Mouse (Mus musculus) liver, embryonic 16.5 days (tissue): ENCODE data around the gene Hsdl2. TPM values are rescaled to one million over a fixed set of nuclear protein-coding genes. Genes with fewer than 3 reads are reported as not detected.

Experiments
- ATAC-seq: fragments of 200-750 bp; cut with Nextera tagmentation; 2 replicates; pipeline ENCODE4 v1.8.0; 2017; ENCODE audit warnings: low read depth, mild to moderate bottlenecking, moderate number of reproducible peaks, moderate library complexity
- H3K27ac ChIP-seq: fragments of 300-500 bp; sonication (generic); 2 replicates; pipeline ENCODE4 v1.5.1; 2014; ENCODE audit warnings: mild to moderate bottlenecking, low read length
- H3K27me3 ChIP-seq: fragments of 300-500 bp; sonication (generic); 2 replicates; pipeline ENCODE4 v1.6.1; 2014; ENCODE audit warnings: low read depth, low read length, mixed read lengths; ENCODE audit not compliant: control insufficient read depth, insufficient read depth
- H3K36me3 ChIP-seq: fragments of 300-500 bp; sonication (generic); 2 replicates; pipeline ENCODE4 v1.6.1; 2014; ENCODE audit warnings: mild to moderate bottlenecking; ENCODE audit not compliant: control insufficient read depth, insufficient read depth
- H3K4me1 ChIP-seq: fragments of 300-500 bp; sonication (generic); 2 replicates; pipeline ENCODE4 v1.6.1; 2014; ENCODE audit warnings: low read depth, low read length, mixed read lengths; ENCODE audit not compliant: control insufficient read depth
- H3K4me2 ChIP-seq: fragments of 300-500 bp; sonication (generic); 2 replicates; pipeline ENCODE4 v1.6.1; 2014; ENCODE audit warnings: low read depth, low read length, mixed read lengths
- H3K4me3 ChIP-seq: fragments of 300-500 bp; sonication (generic); 2 replicates; pipeline ENCODE4 v1.5.1; 2014; ENCODE audit warnings: low read depth, mild to moderate bottlenecking, low read length
- H3K9ac ChIP-seq: fragments of 300-500 bp; sonication (generic); 2 replicates; pipeline ENCODE4 v1.6.1; 2014; ENCODE audit warnings: low read depth, low read length
- H3K9me3 ChIP-seq: fragments of 300-500 bp; sonication (generic); replicated peaks from 2 replicates; pipeline ENCODE4 v1.6.1; 2016; ENCODE audit warnings: low read length; ENCODE audit not compliant: control insufficient read depth
- WGBS: fragments of 180-500 bp; shearing (Covaris S2); extraction: QIAGEN DNeasy Blood & Tissue Kit; methylation state at CpG from one replicate; pipeline ENCODE4 v1.1.7; 2014; ENCODE audit not compliant: insufficient replicate concordance; 5-methylcytosine and 5-hydroxymethylcytosine counted together
- polyA plus RNA-seq: library from polyadenylated mRNA; unstranded; fragments of >200 nt; fragmentation: Nextera tagmentation; extraction: Ambion mirVana; gene quantifications from 2 replicates; pipeline ENCODE4 v1.2.1, GENCODE M21; 2015

Hsdl2 gene
- polyA plus RNA-seq, 1 experiment from 2014 or later: 20.9 TPM

GRCm38 (mm10) chr4:59628255-59628654, 46.9 kb downstream of the Hsdl2 start:
- no peaks in the 10 kb centered on the region for H3K9me3 ChIP-seq
- 37% methylated on average over 4 of the region's 4 CpGs for WGBS
- peaks cover 9% of the 10 kb centered on the region for H3K4me1 ChIP-seq
- no peak overlapping the region for H3K4me2 ChIP-seq
- no peak overlapping the region for H3K4me3 ChIP-seq
- no peak for ATAC-seq
- H3K36me3 ChIP-seq: no peaks in the 10 kb centered on the region
- no peak overlapping the region for H3K9ac ChIP-seq
- H3K27me3 ChIP-seq: no peaks in the 10 kb centered on the region
- no peak overlapping the region for H3K27ac ChIP-seq

GRCm38 (mm10) chr4:59629076-59629874, 47.9 kb downstream of the Hsdl2 start:
- Histone ChIP-seq H3K4me1 (peaks cover 9% of the 10 kb centered on the region), H3K27ac (no peak overlapping the region), H3K36me3 (no peaks in the 10 kb centered on the region), H3K9ac (no peak overlapping the region), H3K4me3 (no peak overlapping the region), H3K9me3 (no peaks in the 10 kb centered on the region), H3K27me3 (no peaks in the 10 kb centered on the region), H3K4me2 (no peak overlapping the region)
- 46% methylated on average over 7 of the region's 7 CpGs for WGBS
- no peak for ATAC-seq

DNA sequence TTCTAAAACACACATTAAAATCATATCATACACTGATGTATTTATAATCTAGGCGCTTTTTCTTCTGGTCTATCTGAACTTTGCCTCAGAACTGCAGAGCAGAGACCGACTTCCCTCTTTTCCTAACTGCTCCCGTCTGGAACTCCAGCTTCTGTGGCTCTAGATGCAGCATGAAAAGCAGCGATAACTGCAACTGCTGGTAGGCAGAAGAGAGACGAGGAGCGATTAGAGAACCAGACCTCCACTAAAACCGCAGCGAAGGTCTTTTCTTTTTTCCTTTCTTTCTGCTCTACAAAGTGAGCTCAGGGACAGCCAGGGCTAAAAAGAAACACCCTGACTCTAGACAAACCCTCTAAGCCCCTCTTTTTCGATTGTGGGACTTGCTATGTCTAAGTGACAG, 48.8 kb downstream of the Hsdl2 start:
- Histone ChIP-seq H3K36me3 (no peaks in the 10 kb centered on the region), H3K27me3 (no peaks in the 10 kb centered on the region), H3K9ac (no peak overlapping the region), H3K4me2 (peak overlapping the region; percentile 18; the same call in 1 of the 2 replicates), H3K27ac (no peak overlapping the region), H3K4me1 (peaks cover 12% of the 10 kb centered on the region), H3K9me3 (no peaks in the 10 kb centered on the region), H3K4me3 (no peak overlapping the region)
- ATAC-seq: no peak
- WGBS: 50% methylated on average over 9 of the region's 9 CpGs

DNA sequence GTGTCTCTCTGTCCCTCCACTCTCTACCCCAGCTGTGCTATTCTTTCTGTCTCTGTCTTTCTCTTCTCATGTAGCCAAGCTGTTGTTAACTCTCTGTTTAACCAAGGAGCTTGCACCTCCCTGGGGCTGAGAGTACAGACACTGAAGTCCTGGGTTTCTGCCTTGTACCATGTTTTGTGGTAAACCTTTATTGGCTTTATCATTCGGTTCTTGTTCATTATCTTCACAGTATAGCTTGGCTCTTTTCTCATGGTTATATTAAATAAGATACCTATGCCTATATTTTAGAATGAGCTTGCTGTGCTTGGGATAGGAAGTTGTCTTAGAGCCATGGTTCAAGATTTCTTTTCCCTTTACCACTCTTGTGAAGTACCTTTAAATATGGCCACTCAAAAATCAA, 53.2 kb downstream of the Hsdl2 start:
- 14% methylated on average over 1 of the region's 1 CpGs for whole genome bisulfite sequencing
- no peaks in the 10 kb centered on the region for H3K36me3 ChIP-seq

DNA sequence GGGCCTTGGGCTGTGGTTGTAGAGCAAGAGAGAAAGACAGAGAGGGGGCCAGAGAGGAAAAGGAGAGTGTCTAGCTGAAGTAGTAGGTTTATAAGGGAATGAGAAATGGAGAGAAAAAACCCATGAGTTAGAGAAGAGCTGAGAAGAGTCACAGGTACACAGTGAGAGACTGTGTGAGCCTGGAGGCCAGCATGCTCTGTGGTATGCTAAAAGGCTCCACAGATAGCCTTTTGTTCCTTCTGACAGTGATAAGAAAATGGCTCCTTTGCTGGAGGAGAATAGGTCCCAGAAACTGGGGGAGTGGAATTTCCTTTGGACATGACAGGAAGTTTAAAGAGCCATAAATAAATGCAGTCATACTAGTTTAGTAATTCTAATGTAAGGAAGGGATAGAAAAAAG, 57.8 kb downstream of the Hsdl2 start:
- Histone ChIP-seq H3K36me3 (no peaks in the 10 kb centered on the region), H3K27ac (peak overlapping the region; percentile 25; the same call in 1 of the 2 replicates), H3K9ac (no peak overlapping the region), H3K4me3 (no peak overlapping the region), H3K9me3 (no peaks in the 10 kb centered on the region), H3K27me3 (no peaks in the 10 kb centered on the region), H3K4me1 (peaks cover 35% of the 10 kb centered on the region), H3K4me2 (no peak overlapping the region)
- no peak; the same call in 1 of the 2 replicates for ATAC-seq

More for the DNA sequence above, 53.2 kb downstream of the Hsdl2 start:
- H3K27ac ChIP-seq: no peak overlapping the region
- no peak overlapping the region for H3K4me2 ChIP-seq
- ATAC-seq: no peak
- peaks cover 13% of the 10 kb centered on the region for H3K4me1 ChIP-seq
- no peak overlapping the region for H3K4me3 ChIP-seq
- no peaks in the 10 kb centered on the region for H3K27me3 ChIP-seq
- no peak overlapping the region for H3K9ac ChIP-seq
- H3K9me3 ChIP-seq: no peaks in the 10 kb centered on the region

- Histone ChIP-seq H3K9me3 (no peaks in the 10 kb centered on the region), H3K4me3 (no peak overlapping the region), H3K4me2 (no peak overlapping the region), H3K4me1 (peaks cover 39% of the 10 kb centered on the region), H3K27me3 (no peaks in the 10 kb centered on the region), H3K36me3 (no peaks in the 10 kb centered on the region), H3K27ac (no peak overlapping the region), H3K9ac (no peak overlapping the region)
- 77% methylated on average over 2 of the region's 2 CpGs for WGBS
- no peak for ATAC-seq
Observed at GRCm38 (mm10) chr4:59640720-59641119, 59.4 kb downstream of the Hsdl2 start.

GRCm38 (mm10) chr4:59642039-59642438, 60.7 kb downstream of the Hsdl2 start:
- Histone ChIP-seq H3K36me3 (no peaks in the 10 kb centered on the region), H3K4me3 (no peak overlapping the region), H3K27ac (no peak overlapping the region), H3K27me3 (no peaks in the 10 kb centered on the region), H3K4me1 (peaks cover 44% of the 10 kb centered on the region), H3K9ac (no peak overlapping the region), H3K9me3 (no peaks in the 10 kb centered on the region), H3K4me2 (no peak overlapping the region)
- 76% methylated on average over 3 of the region's 3 CpGs for WGBS
- no peak for ATAC-seq

GRCm38 (mm10) chr4:59642657-59643056, 61.3 kb downstream of the Hsdl2 start:
- Histone ChIP-seq H3K9me3 (no peaks in the 10 kb centered on the region), H3K27ac (no peak overlapping the region; the same call in 1 of the 2 replicates), H3K36me3 (no peaks in the 10 kb centered on the region), H3K27me3 (no peaks in the 10 kb centered on the region), H3K4me2 (no peak overlapping the region), H3K4me3 (no peak overlapping the region), H3K4me1 (peaks cover 46% of the 10 kb centered on the region), H3K9ac (no peak overlapping the region)
- no peak for ATAC-seq
- 64% methylated on average over 2 of the region's 2 CpGs for WGBS

GRCm38 (mm10) chr4:59644431-59644830, 63.1 kb downstream of the Hsdl2 start:
- ATAC-seq: no peak
- Histone ChIP-seq H3K27ac (peak overlapping the region; percentile 50; the same call in 1 of the 2 replicates), H3K9me3 (no peaks in the 10 kb centered on the region), H3K27me3 (no peaks in the 10 kb centered on the region), H3K4me2 (no peak overlapping the region), H3K4me3 (no peak overlapping the region), H3K36me3 (no peaks in the 10 kb centered on the region), H3K4me1 (peaks cover 52% of the 10 kb centered on the region), H3K9ac (no peak overlapping the region)
- 54% methylated on average over 3 of the region's 3 CpGs for WGBS
